Mouse (Mus musculus) limb, embryonic 12.5 days (tissue): ENCODE results near the gene Kmt2b. TPM values are rescaled to one million over a fixed set of nuclear protein-coding genes. Genes with fewer than 3 reads are reported as not detected.

Experiments
- ATAC-seq: fragments of 200-750 bp; cut with Nextera tagmentation; 2 replicates; pipeline ENCODE4 v1.8.0; 2017; ENCODE audit warnings: low read depth, moderate TSS enrichment; ENCODE audit not compliant: insufficient number of reproducible peaks, insufficient read depth, low FRiP score, low TSS enrichment
- H3K27ac ChIP-seq: fragments of 300-500 bp; sonication (generic); 2 replicates; pipeline ENCODE4 v1.5.1; 2016; ENCODE audit warnings: mild to moderate bottlenecking, moderate library complexity
- H3K27me3 ChIP-seq: fragments of 300-500 bp; sonication (generic); 2 replicates; pipeline ENCODE4 v1.6.1; 2016; ENCODE audit warnings: mild to moderate bottlenecking, moderate library complexity
- H3K36me3 ChIP-seq: fragments of 300-500 bp; sonication (generic); 2 replicates; pipeline ENCODE4 v1.6.1; 2016; ENCODE audit warnings: mild to moderate bottlenecking, moderate library complexity
- H3K4me1 ChIP-seq: fragments of 300-500 bp; sonication (generic); replicated peaks from 2 replicates; pipeline ENCODE4 v1.6.1; 2016
- H3K4me2 ChIP-seq: fragments of 300-500 bp; sonication (generic); 2 replicates; pipeline ENCODE4 v1.6.1; 2016; ENCODE audit warnings: mild to moderate bottlenecking, moderate library complexity
- H3K4me3 ChIP-seq: fragments of 300-500 bp; sonication (generic); replicated peaks from 2 replicates; pipeline ENCODE4 v1.5.1; 2016; ENCODE audit warnings: mild to moderate bottlenecking
- H3K9ac ChIP-seq: fragments of 300-500 bp; sonication (generic); replicated peaks from 2 replicates; pipeline ENCODE4 v1.6.1; 2016; ENCODE audit warnings: mild to moderate bottlenecking, moderate library complexity
- H3K9me3 ChIP-seq: fragments of 300-500 bp; sonication (generic); 2 replicates; pipeline ENCODE4 v1.6.1; 2016; ENCODE audit warnings: mild to moderate bottlenecking, moderate library complexity
- WGBS: fragments of 180-500 bp; shearing (Covaris S2); methylation state at CpG from one replicate; pipeline ENCODE4 v1.1.7; 2016; 5-methylcytosine and 5-hydroxymethylcytosine counted together
- polyA plus RNA-seq: library from polyadenylated mRNA; unstranded; fragments of >200 nt; fragmentation: Nextera tagmentation; extraction: Ambion mirVana; gene quantifications from 2 replicates; pipeline ENCODE4 v1.2.1, GENCODE M21; 2016

Kmt2b gene
- polyA plus RNA-seq, 1 experiment from 2014 or later = 11.0 TPM

GRCm38 (mm10) chr7:30615049-30615760 is 26.7 kb upstream of the Kmt2b start:
- no peak for ATAC-seq
- peaks cover 53% of the 10 kb centered on the region for H3K36me3 ChIP-seq
- WGBS = 64% methylated on average over 5 of the region's 5 CpGs

GRCm38 (mm10) chr7:30614454-30614853 is 25.9 kb upstream of the Kmt2b start:
- H3K27me3 ChIP-seq = no peaks in the 10 kb centered on the region
- peaks cover 47% of the 10 kb centered on the region for H3K36me3 ChIP-seq
- H3K4me2 ChIP-seq = no peak overlapping the region
- 75% methylated on average over 2 of the region's 2 CpGs for WGBS
- H3K27ac ChIP-seq = no peak overlapping the region
- 0 out of 2 replicates have a peak, but pooled peaks cover 4% of the 10 kb centered on the region for H3K9me3 ChIP-seq
- H3K4me3 ChIP-seq = no peak overlapping the region
- no peak for ATAC-seq
- no peaks in the 10 kb centered on the region for H3K4me1 ChIP-seq
- no peak overlapping the region for H3K9ac ChIP-seq

More at GRCm38 (mm10) chr7:30615049-30615760, 26.7 kb upstream of the Kmt2b start:
- Histone ChIP-seq H3K4me1 (no peaks in the 10 kb centered on the region), H3K27ac (no peak overlapping the region), H3K27me3 (no peaks in the 10 kb centered on the region), H3K4me2 (no peak overlapping the region), H3K4me3 (no peak overlapping the region), H3K9ac (no peak overlapping the region), H3K9me3 (0 out of 2 replicates have a peak, but pooled peaks cover 4% of the 10 kb centered on the region)

- Histone ChIP-seq H3K9me3 (0 out of 2 replicates have a peak, but pooled peaks cover 4% of the 10 kb centered on the region), H3K27ac (no peak overlapping the region), H3K36me3 (peaks cover 39% of the 10 kb centered on the region), H3K4me3 (no peak overlapping the region), H3K9ac (no peak overlapping the region), H3K4me1 (no peaks in the 10 kb centered on the region), H3K27me3 (no peaks in the 10 kb centered on the region), H3K4me2 (no peak overlapping the region)
- no peak for ATAC-seq
- WGBS = 25% methylated on average over 14 of the region's 14 CpGs
Measured at GRCm38 (mm10) chr7:30613529-30614112, 25.1 kb upstream of the Kmt2b start.

- no peaks in the 10 kb centered on the region for H3K4me1 ChIP-seq
- H3K27me3 ChIP-seq = peaks cover 1% of the 10 kb centered on the region; the same call in 1 of the 2 replicates
- WGBS = 66% methylated on average over 8 of the region's 8 CpGs
- no peak within 1 kb of the TSS for H3K9ac ChIP-seq
- peaks cover 31% of the 10 kb centered on the region for H3K36me3 ChIP-seq
- no peak for ATAC-seq
- no peak within 1 kb of the TSS for H3K4me2 ChIP-seq
- 0 out of 2 replicates have a peak, but pooled peaks cover 4% of the 10 kb centered on the region for H3K9me3 ChIP-seq
- no peak within 1 kb of the TSS for H3K4me3 ChIP-seq
- no peak within 1 kb of the TSS for H3K27ac ChIP-seq
Measured at GRCm38 (mm10) chr7:30612654-30613402, 24.3 kb upstream of the Kmt2b start, which contains the start of gene Upk1a. TSS of gene Upk1a (minus strand) at chr7:30612847.

- H3K27me3 ChIP-seq = peaks cover 4% of the 10 kb centered on the region; the same call in 1 of the 2 replicates
- WGBS = 59% methylated on average over 7 of the region's 7 CpGs
- H3K4me1 ChIP-seq = no peaks in the 10 kb centered on the region
- H3K4me3 ChIP-seq = no peak overlapping the region
- H3K4me2 ChIP-seq = no peak overlapping the region
- H3K9ac ChIP-seq = no peak overlapping the region
- H3K36me3 ChIP-seq = peaks cover 3% of the 10 kb centered on the region; the same call in 1 of the 2 replicates
- H3K9me3 ChIP-seq = 0 out of 2 replicates have a peak, but pooled peaks cover 2% of the 10 kb centered on the region
- no peak overlapping the region for H3K27ac ChIP-seq
- no peak for ATAC-seq
Measured at GRCm38 (mm10) chr7:30610043-30610442, 21.5 kb upstream of the Kmt2b start.

GRCm38 (mm10) chr7:30608476-30608875 is 19.9 kb upstream of the Kmt2b start:
- Histone ChIP-seq H3K36me3 (no peaks in the 10 kb centered on the region), H3K9me3 (no peaks in the 10 kb centered on the region), H3K27me3 (peaks cover 4% of the 10 kb centered on the region; the same call in 1 of the 2 replicates), H3K4me1 (no peaks in the 10 kb centered on the region), H3K27ac (no peak overlapping the region), H3K9ac (no peak overlapping the region), H3K4me3 (no peak overlapping the region), H3K4me2 (no peak overlapping the region)
- WGBS = 51% methylated on average over 16 of the region's 16 CpGs
- ATAC-seq = no peak

- Histone ChIP-seq H3K9me3 (no peaks in the 10 kb centered on the region), H3K27me3 (peaks cover 4% of the 10 kb centered on the region; the same call in 1 of the 2 replicates), H3K27ac (no peak overlapping the region), H3K4me2 (no peak overlapping the region), H3K9ac (no peak overlapping the region), H3K4me1 (no peaks in the 10 kb centered on the region), H3K4me3 (no peak overlapping the region), H3K36me3 (no peaks in the 10 kb centered on the region)
- WGBS = 30% methylated on average over 8 of the region's 8 CpGs
- ATAC-seq = no peak
Measured at GRCm38 (mm10) chr7:30607706-30608309, 19.3 kb upstream of the Kmt2b start.

- Histone ChIP-seq H3K9me3 (0 out of 2 replicates have a peak, but pooled peaks cover 4% of the 10 kb centered on the region), H3K36me3 (no peaks in the 10 kb centered on the region), H3K4me1 (no peaks in the 10 kb centered on the region), H3K4me2 (no peak overlapping the region), H3K27ac (no peak overlapping the region), H3K4me3 (no peak overlapping the region), H3K27me3 (peaks cover 4% of the 10 kb centered on the region; the same call in 1 of the 2 replicates), H3K9ac (no peak overlapping the region)
- 83% methylated on average over 8 of the region's 8 CpGs for WGBS
- ATAC-seq = no peak
Measured at GRCm38 (mm10) chr7:30604944-30605343, 16.4 kb upstream of the Kmt2b start.

- no peak overlapping the region for H3K4me2 ChIP-seq
- no peak overlapping the region for H3K9ac ChIP-seq
- H3K9me3 ChIP-seq = 0 out of 2 replicates have a peak, but pooled peaks cover 4% of the 10 kb centered on the region
- H3K4me3 ChIP-seq = no peak overlapping the region
- no peak overlapping the region for H3K27ac ChIP-seq
- WGBS = 53% methylated on average over 8 of the region's 8 CpGs
- H3K36me3 ChIP-seq = no peaks in the 10 kb centered on the region
- no peak for ATAC-seq
- H3K27me3 ChIP-seq = peaks cover 4% of the 10 kb centered on the region; the same call in 1 of the 2 replicates
- no peaks in the 10 kb centered on the region for H3K4me1 ChIP-seq
Measured at GRCm38 (mm10) chr7:30604424-30604823, 15.9 kb upstream of the Kmt2b start.

- no peaks in the 10 kb centered on the region for H3K27me3 ChIP-seq
- H3K4me3 ChIP-seq = no peak overlapping the region
- no peaks in the 10 kb centered on the region for H3K4me1 ChIP-seq
- H3K36me3 ChIP-seq = no peaks in the 10 kb centered on the region
- H3K9me3 ChIP-seq = 0 out of 2 replicates have a peak, but pooled peaks cover 4% of the 10 kb centered on the region
- H3K9ac ChIP-seq = no peak overlapping the region
- 28% methylated on average over 3 of the region's 3 CpGs for WGBS
- no peak overlapping the region for H3K4me2 ChIP-seq
- no peak overlapping the region for H3K27ac ChIP-seq
- ATAC-seq = no peak
Measured at GRCm38 (mm10) chr7:30602583-30602982, 14.1 kb upstream of the Kmt2b start.
